Comparison of ENCODE assay signal across 7 mouse cellular contexts in genomic region chr2:27671633-27672091, GRCm38 (mm10). TPM values are rescaled to one million over a fixed set of nuclear protein-coding genes. Genes with fewer than 3 reads are reported as not detected.
DNase-seq lines count a peak whose midpoint lies in the region; ATAC-seq lines count a peak whose summit lies in the region.

No protein-coding gene starts in this region.

- no peaks in the 10 kb centered on the region for H3K36me3 ChIP-seq in hindbrain, embryonic 10.5 days
- no peaks in the 10 kb centered on the region for H3K36me3 ChIP-seq in limb, embryonic 10.5 days

- H3K27me3 ChIP-seq in hindbrain, embryonic 10.5 days (ENCODE audit: insufficient read depth, poor library complexity, severe bottlenecking), result peaks cover 57% of the 10 kb centered on the region
- H3K27me3 ChIP-seq in limb, embryonic 10.5 days (ENCODE audit: low read depth, poor library complexity, severe bottlenecking), result 0 out of 2 replicates have a peak, but pooled peaks cover 2% of the 10 kb centered on the region

- no peaks in the 10 kb centered on the region for H3K9me3 ChIP-seq in hindbrain, embryonic 10.5 days
- H3K9me3 ChIP-seq in limb, embryonic 10.5 days (replicated peaks), result no peaks in the 10 kb centered on the region

- peaks cover 52% of the 10 kb centered on the region for H3K4me1 ChIP-seq in hindbrain, embryonic 10.5 days (replicated peaks)
- peaks cover 38% of the 10 kb centered on the region for H3K4me1 ChIP-seq in limb, embryonic 10.5 days

- DNase-seq in 3134 (ENCODE audit: extremely low read depth, insufficient read length, low spot score) (peak; percentile 82), MN1 (ENCODE audit: low spot score) (peak; percentile 68)
- no peak for DNase-seq in hindbrain, embryonic 10.5 days (ENCODE audit: low spot score)
- no peak for DNase-seq in limb, embryonic 10.5 days (ENCODE audit: low spot score)
- DNase-seq in skeletal muscle tissue, adult 2 months (ENCODE audit: low read depth, low spot score), result peak; percentile 60
- DNase-seq in spleen, postnatal 4 days (ENCODE audit: low spot score in 2 of 2), result no peak

- peak overlapping the region; percentile 73 for H3K27ac ChIP-seq in hindbrain, embryonic 10.5 days
- peak overlapping the region; percentile 50 for H3K27ac ChIP-seq in limb, embryonic 10.5 days

- 27% methylated on average over 3 of the region's 3 CpGs for WGBS in hindbrain, embryonic 10.5 days
- WGBS in limb, embryonic 10.5 days, result 36% methylated on average over 3 of the region's 3 CpGs

- H3K4me3 ChIP-seq in hindbrain, embryonic 10.5 days, result no peak overlapping the region
- no peak overlapping the region for H3K4me3 ChIP-seq in limb, embryonic 10.5 days

- ATAC-seq in inflammation-experienced regulatory T-cells, adult 6 months, result no peak

RNA-seq across cellular contexts. Expression of gene Rxra, which starts 4.6 kb away (rescaled TPM):
- polyA plus RNA-seq in hindbrain, embryonic 10.5 days (2016; fragmentation: Nextera tagmentation; extraction: Ambion mirVana), result 10.0 and 10.3 TPM in 2 replicates
- polyA plus RNA-seq in limb, embryonic 10.5 days (2016; fragmentation: Nextera tagmentation; extraction: Ambion mirVana), result 8.7 and 10.9 TPM in 2 replicates
- polyA plus RNA-seq in inflammation-experienced regulatory T-cells, adult 6 months (2017; shearing (Covaris generic)), result 1 to 10 TPM; 5.3 to 7.3 (median 5.7) TPM

Comparison
In these comparisons a context has a peak if more than half of its experiments do, and no peak if none do; other contexts are left out.
1. DNase-seq: peak in 3134 (single experiment), MN1 (single experiment) and skeletal muscle tissue, adult 2 months (single experiment); none in hindbrain, embryonic 10.5 days (single experiment), limb, embryonic 10.5 days (single experiment) and spleen, postnatal 4 days (0 of 2).